Mouse (Mus musculus) 3134 (cell line): ENCODE results near the gene Ifrd2.
A peak's percentile ranks its signal among the peaks of the same experiment; 100 is the strongest.

Source experiments
- DNase-seq: peaks from one replicate; pipeline ENCODE4 v3.0.0-alpha.2; 2011; ENCODE audit warnings: low spot score; ENCODE audit not compliant: insufficient read length; ENCODE audit errors: extremely low read depth

Gene Ifrd2

GRCm38 (mm10) chr9:107633661-107634405 lies 46.4 kb downstream of the Ifrd2 start:
- DNase-seq: peak; percentile 44

- no peak for DNase-seq
These were observed 47.2 kb downstream of the Ifrd2 start for GRCm38 (mm10) chr9:107634406-107635278.

- peak; percentile 96 for DNase-seq
These were observed 48.0 kb downstream of the Ifrd2 start, which contains the start of gene Gnai2 for GRCm38 (mm10) chr9:107635279-107636028. Gene Gnai2 (minus strand): TSS chr9:107635367.

- DNase-seq: no peak
These were observed 49.6 kb downstream of the Ifrd2 start for GRCm38 (mm10) chr9:107637070-107637469.

- DNase-seq: no peak
These were observed 52.9 kb downstream of the Ifrd2 start for GRCm38 (mm10) chr9:107640257-107640772.

GRCm38 (mm10) chr9:107641666-107642065 lies 54.2 kb downstream of the Ifrd2 start:
- DNase-seq: no peak
